Mouse (Mus musculus) ES-Bruce4 (cell line): ENCODE measurements at regions not wholly inside any gene's neighbourhood (a gene's known extent, or its start where the extent isn't known, plus 50 kb on each side); places are given as distances from the start of the nearest gene placed in this dataset.

ENCODE experiments used
- CTCF ChIP-seq: IDR thresholded peaks from one replicate; pipeline ENCODE4 v1.8.1; 2011; ENCODE audit warnings: low read depth, low read length
- EP300 ChIP-seq: IDR thresholded peaks from 2 replicates; pipeline ENCODE4 v1.6.1; 2011; ENCODE audit warnings: low read depth, low read length; ENCODE audit not compliant: insufficient read depth
- POLR2A ChIP-seq: IDR thresholded peaks from one replicate; pipeline ENCODE4 v1.8.1; 2011; ENCODE audit warnings: low read length; ENCODE audit not compliant: insufficient read depth

DNA sequence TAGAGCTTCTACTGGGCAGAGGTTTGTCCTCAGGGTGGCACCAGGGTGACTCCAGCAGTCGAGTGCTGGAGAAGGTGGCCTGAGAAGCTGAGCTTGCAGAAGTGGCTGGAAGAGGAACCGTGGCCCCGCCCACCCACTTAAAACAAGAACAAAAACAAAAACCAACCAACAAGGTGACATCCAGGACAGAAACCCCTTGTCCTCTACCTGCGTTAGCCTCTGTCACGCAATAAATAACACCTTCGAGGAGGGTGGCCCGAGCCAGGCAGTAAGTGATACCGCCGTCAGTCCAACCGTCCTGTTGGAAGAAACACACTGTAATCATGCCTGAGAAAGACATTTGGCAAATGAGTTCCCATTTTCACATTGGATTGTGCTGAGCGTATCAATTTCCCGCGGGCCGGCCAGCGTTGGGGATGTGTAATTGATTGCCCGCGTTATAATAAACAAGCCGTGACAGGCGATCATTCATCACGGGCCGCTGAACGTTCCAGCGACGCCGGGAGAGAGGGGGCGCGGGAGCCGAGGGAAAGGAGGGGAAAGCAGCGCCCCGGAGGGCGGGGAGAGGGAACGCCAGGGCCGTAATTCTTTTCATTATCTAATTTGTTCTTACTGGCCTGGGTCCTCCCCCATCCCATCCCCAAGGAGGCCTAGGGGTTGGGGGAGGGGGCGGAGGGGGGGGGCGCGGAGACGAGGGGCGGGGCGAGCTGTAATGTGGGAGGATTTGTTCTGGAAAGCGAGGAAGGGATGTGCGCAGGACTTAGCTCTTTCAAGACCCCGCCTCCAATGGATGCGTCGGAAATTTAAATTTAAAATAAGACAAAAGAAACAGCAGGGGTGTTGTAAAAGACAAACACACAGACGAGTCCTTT, 135.6 kb downstream of the 2410131K14Rik start:
- TF ChIP-seq CTCF: no peak
- TF ChIP-seq EP300: no peak
- TF ChIP-seq POLR2A: no peak
